Mouse (Mus musculus): ENCODE data around the gene Asb9. TPM values are rescaled to one million over a fixed set of nuclear protein-coding genes. Genes with fewer than 3 reads are reported as not detected.

Asb9 gene
- polyA plus RNA-seq, 1 experiment from 2014 or later: not detected

DNA sequence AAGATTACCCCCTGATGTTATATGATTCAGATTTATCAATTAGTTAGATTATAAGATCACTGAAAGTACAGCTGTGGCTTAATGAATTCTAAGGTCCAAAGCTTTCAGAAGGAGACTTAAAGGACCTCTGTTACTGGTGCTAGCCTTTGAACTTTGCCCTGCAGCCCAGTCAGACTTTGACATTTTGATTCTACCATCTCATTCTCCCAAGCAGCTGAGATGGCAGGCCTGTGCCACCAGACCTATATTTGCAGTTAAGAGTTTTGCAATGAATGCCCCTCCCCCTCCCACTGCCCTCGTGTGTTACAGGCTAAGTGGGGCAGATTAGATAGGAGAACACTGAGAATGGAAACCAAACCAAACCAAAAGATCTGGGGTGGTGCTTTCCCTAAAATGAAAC, 20.4 kb downstream of the Asb9 start:
- 25% methylated on average over 1 of the region's 1 CpGs for WGBS
- Histone ChIP-seq H3K4me1 (ENCODE audit: insufficient read depth, low read depth, low read length) (no peaks in the 10 kb centered on the region), H3K4me2 (replicated peaks; ENCODE audit: low read depth, low read length) (no peak overlapping the region), H3K27me3 (replicated peaks; ENCODE audit: insufficient read depth, low read length) (no peaks in the 10 kb centered on the region), H3K27ac (ENCODE audit: low read length) (no peak overlapping the region), H3K4me3 (ENCODE audit: low read depth, low read length) (no peak overlapping the region), H3K9ac (replicated peaks; ENCODE audit: low read depth) (no peak overlapping the region), H3K9me3 (ENCODE audit: low read length) (no peaks in the 10 kb centered on the region), H3K36me3 (ENCODE audit: insufficient read depth, low read length) (no peaks in the 10 kb centered on the region)
- ATAC-seq (no peak), DNase-seq (ENCODE audit: low spot score) (no peak)
- TF ChIP-seq EP300 (IDR thresholded peaks at IDR 0.05): no peak
- TF ChIP-seq CTCF (IDR thresholded peaks at IDR 0.05): no peak

DNA sequence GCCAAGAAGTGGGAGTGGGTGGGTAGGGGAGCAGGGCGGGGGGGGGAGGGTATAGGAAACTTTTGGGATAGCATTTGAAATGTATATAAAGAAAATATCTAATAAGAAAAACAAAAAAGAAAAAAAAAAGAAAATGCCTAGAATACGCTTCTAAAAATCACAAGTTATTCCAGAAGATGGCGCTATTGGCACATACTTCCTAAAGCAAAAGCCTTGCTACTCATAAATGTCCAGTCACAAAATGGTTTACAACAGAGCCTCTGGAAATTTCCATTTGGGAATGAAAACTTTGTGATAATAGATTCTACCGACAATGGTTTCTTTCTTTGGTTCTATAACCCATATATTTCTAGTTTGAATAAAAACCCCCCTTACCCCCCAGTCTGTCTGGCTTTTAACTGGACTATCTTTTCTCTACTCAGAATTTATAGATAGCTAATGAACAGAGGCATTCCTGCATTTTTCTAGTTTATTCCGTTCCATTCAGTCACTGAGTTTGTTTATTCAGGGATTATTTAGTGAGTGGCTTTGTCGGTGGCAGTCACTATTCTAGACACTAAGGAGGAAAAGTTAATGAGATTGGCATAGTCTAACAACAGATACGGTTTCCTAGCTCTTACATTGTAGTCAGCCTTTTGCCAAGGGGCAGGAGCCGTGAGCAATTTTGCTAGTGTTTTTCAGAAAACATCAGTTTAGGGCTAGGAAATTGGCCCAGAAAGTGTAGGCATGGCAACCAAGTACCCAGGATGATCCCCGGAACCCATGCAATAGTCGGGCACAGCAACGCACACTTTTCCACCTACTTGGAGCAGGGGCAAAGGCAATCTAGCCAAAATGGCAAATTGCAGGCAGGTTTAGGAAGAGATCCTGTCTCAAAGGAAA, 35.5 kb downstream of the Asb9 start:
- Histone ChIP-seq H3K4me3 (ENCODE audit: low read depth, low read length) (no peak overlapping the region), H3K9ac (replicated peaks; ENCODE audit: low read depth) (no peak overlapping the region), H3K27ac (ENCODE audit: low read length) (no peak overlapping the region), H3K4me1 (ENCODE audit: insufficient read depth, low read depth, low read length) (no peaks in the 10 kb centered on the region), H3K4me2 (replicated peaks; ENCODE audit: low read depth, low read length) (no peak overlapping the region), H3K27me3 (replicated peaks; ENCODE audit: insufficient read depth, low read length) (no peaks in the 10 kb centered on the region), H3K9me3 (ENCODE audit: low read length) (no peaks in the 10 kb centered on the region), H3K36me3 (ENCODE audit: insufficient read depth, low read length) (no peaks in the 10 kb centered on the region)
- no peak for TF ChIP-seq EP300 (IDR thresholded peaks at IDR 0.05)
- peak; percentile 63 for TF ChIP-seq CTCF (IDR thresholded peaks at IDR 0.05)
- no peak for ATAC-seq
- peak; percentile 76 for DNase-seq (ENCODE audit: low spot score)
- 46% methylated on average over 11 of the region's 11 CpGs for WGBS

DNA sequence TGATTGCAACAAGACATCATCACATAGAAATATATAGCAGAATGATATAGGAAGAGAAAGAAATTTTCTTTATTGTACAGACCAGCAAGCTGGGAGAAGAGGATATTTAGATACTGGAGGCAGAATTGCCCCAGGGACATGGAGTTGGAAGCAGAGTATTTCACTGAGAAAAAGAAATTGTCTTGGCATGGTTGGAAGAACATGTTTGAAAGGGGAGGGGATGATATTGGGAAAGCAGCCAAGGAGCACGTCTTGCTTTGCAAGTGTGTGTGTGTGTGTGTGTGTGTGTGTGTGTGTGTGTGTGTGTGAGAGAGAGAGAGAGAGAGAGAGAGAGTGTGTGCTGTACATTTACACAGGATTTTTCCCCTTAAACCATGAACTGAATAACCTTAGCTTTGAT, 64.1 kb downstream of the Asb9 start:
- no peak overlapping the region for H3K4me3 ChIP-seq (ENCODE audit: low read depth, low read length)
- H3K27ac ChIP-seq (ENCODE audit: low read length): no peak overlapping the region
- H3K4me1 ChIP-seq (ENCODE audit: insufficient read depth, low read depth, low read length): no peaks in the 10 kb centered on the region
- no peaks in the 10 kb centered on the region for H3K36me3 ChIP-seq (ENCODE audit: insufficient read depth, low read length)
- WGBS: 20% methylated on average over 1 of the region's 1 CpGs
- DNase-seq (ENCODE audit: low spot score) (no peak), ATAC-seq (no peak)
- H3K9ac ChIP-seq (replicated peaks; ENCODE audit: low read depth): no peak overlapping the region
- H3K9me3 ChIP-seq (ENCODE audit: low read length): no peaks in the 10 kb centered on the region
- H3K4me2 ChIP-seq (replicated peaks; ENCODE audit: low read depth, low read length): no peak overlapping the region
- TF ChIP-seq EP300 (IDR thresholded peaks at IDR 0.05) (no peak), CTCF (IDR thresholded peaks at IDR 0.05) (no peak)
- H3K27me3 ChIP-seq (replicated peaks; ENCODE audit: insufficient read depth, low read length): no peaks in the 10 kb centered on the region

DNA sequence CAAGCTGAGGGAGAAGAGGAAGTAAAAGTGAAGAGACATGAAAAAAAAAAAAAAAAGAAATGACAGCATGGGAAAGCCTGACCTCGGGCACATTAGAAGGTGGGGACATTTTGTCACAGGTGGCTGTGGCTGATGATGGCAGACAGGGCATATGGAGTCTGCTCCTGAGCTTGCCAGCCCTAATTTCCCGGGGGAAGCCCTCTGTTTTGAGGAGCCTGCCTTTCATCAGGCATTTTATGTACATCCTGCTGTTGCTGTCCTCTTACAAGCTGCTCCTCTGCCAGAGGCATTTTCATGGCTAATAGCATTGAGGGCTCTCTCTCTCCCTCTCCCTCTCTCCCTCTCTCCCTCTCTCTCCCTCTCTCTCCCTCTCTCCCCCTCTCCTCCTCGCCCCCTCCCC, 70.8 kb downstream of the Asb9 start:
- WGBS: 51% methylated on average over 2 of the region's 3 CpGs
- Histone ChIP-seq H3K4me2 (replicated peaks; ENCODE audit: low read depth, low read length) (no peak overlapping the region), H3K27ac (ENCODE audit: low read length) (no peak overlapping the region), H3K9me3 (ENCODE audit: low read length) (no peaks in the 10 kb centered on the region), H3K4me3 (ENCODE audit: low read depth, low read length) (no peak overlapping the region), H3K4me1 (ENCODE audit: insufficient read depth, low read depth, low read length) (no peaks in the 10 kb centered on the region), H3K27me3 (replicated peaks; ENCODE audit: insufficient read depth, low read length) (no peaks in the 10 kb centered on the region), H3K9ac (replicated peaks; ENCODE audit: low read depth) (no peak overlapping the region), H3K36me3 (ENCODE audit: insufficient read depth, low read length) (no peaks in the 10 kb centered on the region)
- ATAC-seq (no peak), DNase-seq (ENCODE audit: low spot score) (no peak)
- TF ChIP-seq CTCF (IDR thresholded peaks at IDR 0.05) (no peak), EP300 (IDR thresholded peaks at IDR 0.05) (no peak)

Other genes starting within 250 kb of the Asb9 start
- 2.5 and 2.7 TPM in 2 replicates for gene Bmx, start 248.1 kb upstream of the Asb9 start, polyA plus RNA-seq (2015; fragmentation: Nextera tagmentation; extraction: Ambion mirVana)
- gene Pir, start 237.0 kb upstream of the Asb9 start, polyA plus RNA-seq (2015; fragmentation: Nextera tagmentation; extraction: Ambion mirVana): 24.0 and 24.2 TPM in 2 replicates
- 26.6 and 26.8 TPM in 2 replicates for gene Vegfd, start 132.9 kb upstream of the Asb9 start, polyA plus RNA-seq (2015; fragmentation: Nextera tagmentation; extraction: Ambion mirVana)
- 6.1 and 7.0 TPM in 2 replicates for gene Piga, start 86.5 kb upstream of the Asb9 start, polyA plus RNA-seq (2015; fragmentation: Nextera tagmentation; extraction: Ambion mirVana)
- 0.70 and 1.3 TPM in 2 replicates for gene Asb11, start 69.3 kb upstream of the Asb9 start, polyA plus RNA-seq (2015; fragmentation: Nextera tagmentation; extraction: Ambion mirVana)

Data from lung, postnatal 0 days (tissue).